Mouse (Mus musculus) stomach, postnatal 0 days (tissue): ENCODE data around the gene Ccdc88b.

Source experiments
- CTCF ChIP-seq: IDR thresholded peaks from 2 replicates; pipeline ENCODE4 v1.5.1; 2016; ENCODE audit warnings: antibody characterized with exemption, low read depth, mild to moderate bottlenecking, moderate library complexity
- EP300 ChIP-seq: optimal IDR thresholded peaks from 2 replicates; pipeline ENCODE3; 2016; ENCODE audit warnings: antibody characterized with exemption

GRCm38 (mm10) chr19:6829870-6830555 lies 28.0 kb downstream of the Ccdc88b start:
- TF ChIP-seq EP300 (no peak), CTCF (no peak)
